Mouse (Mus musculus) hindbrain, embryonic 12.5 days (tissue): Measurements from ENCODE around the gene Qprt. TPM values are rescaled to one million over a fixed set of nuclear protein-coding genes. Genes with fewer than 3 reads are reported as not detected.
A peak's percentile ranks its signal among the peaks of the same experiment; 100 is the strongest.

Experiments
- ATAC-seq: fragments of 200-750 bp; cut with Nextera tagmentation; 2 replicates; pipeline ENCODE4 v1.8.0; 2017; ENCODE audit warnings: moderate TSS enrichment; ENCODE audit not compliant: low FRiP score
- H3K27ac ChIP-seq: fragments of 300-500 bp; sonication (generic); 2 replicates; pipeline ENCODE4 v1.5.1; 2016; ENCODE audit warnings: mild to moderate bottlenecking
- H3K27me3 ChIP-seq: fragments of 300-500 bp; sonication (generic); 2 replicates; pipeline ENCODE4 v1.6.1; 2016; ENCODE audit warnings: mild to moderate bottlenecking
- H3K36me3 ChIP-seq: fragments of 300-500 bp; sonication (generic); 2 replicates; pipeline ENCODE4 v1.6.1; 2016; ENCODE audit warnings: mild to moderate bottlenecking
- H3K4me1 ChIP-seq: fragments of 300-500 bp; sonication (generic); 2 replicates; pipeline ENCODE4 v1.6.1; 2016
- H3K4me2 ChIP-seq: fragments of 300-500 bp; sonication (generic); replicated peaks from 2 replicates; pipeline ENCODE4 v1.6.1; 2016; ENCODE audit warnings: mild to moderate bottlenecking
- H3K4me3 ChIP-seq: fragments of 300-500 bp; sonication (generic); 2 replicates; pipeline ENCODE4 v1.5.1; 2016; ENCODE audit warnings: mild to moderate bottlenecking
- H3K9ac ChIP-seq: fragments of 300-500 bp; sonication (generic); 2 replicates; pipeline ENCODE4 v1.6.1; 2016; ENCODE audit warnings: mild to moderate bottlenecking, moderate library complexity
- H3K9me3 ChIP-seq: fragments of 300-500 bp; sonication (generic); replicated peaks from 2 replicates; pipeline ENCODE4 v1.6.1; 2016; ENCODE audit warnings: mild to moderate bottlenecking
- WGBS: fragments of 180-500 bp; shearing (Covaris S2); methylation state at CpG from one replicate; pipeline ENCODE4 v1.1.7; 2016; 5-methylcytosine and 5-hydroxymethylcytosine counted together
- polyA plus RNA-seq: library from polyadenylated mRNA; unstranded; fragments of >200 nt; fragmentation: Nextera tagmentation; extraction: Ambion mirVana; gene quantifications from 2 replicates; pipeline ENCODE4 v1.2.1, GENCODE M21; 2016

Gene Qprt
- polyA plus RNA-seq, 1 experiment from 2014 or later: 0.80 TPM

GRCm38 (mm10) chr7:127118671-127119445, 3.2 kb downstream of the Qprt start:
- H3K9me3 ChIP-seq: no peaks in the 10 kb centered on the region
- 37% methylated on average over 14 of the region's 14 CpGs for WGBS
- H3K4me3 ChIP-seq: no peak overlapping the region
- H3K36me3 ChIP-seq: no peaks in the 10 kb centered on the region
- H3K27me3 ChIP-seq: peaks cover 38% of the 10 kb centered on the region
- H3K4me2 ChIP-seq: no peak overlapping the region
- H3K9ac ChIP-seq: no peak overlapping the region
- no peak overlapping the region for H3K27ac ChIP-seq
- no peak for ATAC-seq
- peaks cover 15% of the 10 kb centered on the region for H3K4me1 ChIP-seq

- Histone ChIP-seq H3K27ac (no peak overlapping the region), H3K4me3 (no peak overlapping the region), H3K27me3 (peaks cover 33% of the 10 kb centered on the region), H3K9ac (no peak overlapping the region), H3K9me3 (no peaks in the 10 kb centered on the region), H3K36me3 (no peaks in the 10 kb centered on the region), H3K4me2 (no peak overlapping the region), H3K4me1 (peaks cover 21% of the 10 kb centered on the region)
- WGBS: 53% methylated on average over 5 of the region's 5 CpGs
- ATAC-seq: no peak
These were observed 4.1 kb downstream of the Qprt start for GRCm38 (mm10) chr7:127117948-127118347.

GRCm38 (mm10) chr7:127116331-127116935, 5.6 kb downstream of the Qprt start:
- no peak for ATAC-seq
- no peaks in the 10 kb centered on the region for H3K36me3 ChIP-seq
- 43% methylated on average over 11 of the region's 11 CpGs for WGBS
- no peak overlapping the region for H3K27ac ChIP-seq
- H3K4me3 ChIP-seq: no peak overlapping the region
- peaks cover 19% of the 10 kb centered on the region for H3K27me3 ChIP-seq
- peaks cover 19% of the 10 kb centered on the region for H3K4me1 ChIP-seq
- no peaks in the 10 kb centered on the region for H3K9me3 ChIP-seq
- no peak overlapping the region for H3K9ac ChIP-seq
- H3K4me2 ChIP-seq: no peak overlapping the region

- no peaks in the 10 kb centered on the region for H3K36me3 ChIP-seq
- no peak overlapping the region for H3K4me3 ChIP-seq
- WGBS: 85% methylated on average over 11 of the region's 11 CpGs
These were observed 7.1 kb downstream of the Qprt start for GRCm38 (mm10) chr7:127114920-127115319.

GRCm38 (mm10) chr7:127113614-127114259, 8.3 kb downstream of the Qprt start:
- WGBS: 56% methylated on average over 11 of the region's 12 CpGs
- Histone ChIP-seq H3K27ac (no peak overlapping the region), H3K4me1 (peaks cover 16% of the 10 kb centered on the region; the same call in 1 of the 2 replicates), H3K4me3 (no peak overlapping the region), H3K9ac (0 out of 2 replicates have a peak overlapping the region, but pooled peaks have one; percentile 18), H3K4me2 (no peak overlapping the region), H3K9me3 (no peaks in the 10 kb centered on the region), H3K27me3 (no peaks in the 10 kb centered on the region), H3K36me3 (no peaks in the 10 kb centered on the region)
- ATAC-seq: no peak

More at GRCm38 (mm10) chr7:127114920-127115319, 7.1 kb downstream of the Qprt start:
- Histone ChIP-seq H3K9ac (no peak overlapping the region), H3K4me2 (no peak overlapping the region), H3K27me3 (peaks cover 4% of the 10 kb centered on the region; the same call in 1 of the 2 replicates), H3K27ac (no peak overlapping the region), H3K4me1 (peaks cover 16% of the 10 kb centered on the region), H3K9me3 (no peaks in the 10 kb centered on the region)
- ATAC-seq: no peak

GRCm38 (mm10) chr7:127112921-127113597, 9.0 kb downstream of the Qprt start:
- peaks cover 13% of the 10 kb centered on the region; the same call in 1 of the 2 replicates for H3K4me1 ChIP-seq
- H3K9ac ChIP-seq: 0 out of 2 replicates have a peak overlapping the region, but pooled peaks have one; percentile 18
- no peak overlapping the region for H3K4me2 ChIP-seq
- H3K4me3 ChIP-seq: no peak overlapping the region
- no peak overlapping the region for H3K27ac ChIP-seq
- WGBS: 47% methylated on average over 9 of the region's 9 CpGs
- H3K27me3 ChIP-seq: no peaks in the 10 kb centered on the region
- H3K9me3 ChIP-seq: no peaks in the 10 kb centered on the region
- ATAC-seq: no peak
- no peaks in the 10 kb centered on the region for H3K36me3 ChIP-seq

- Histone ChIP-seq H3K9me3 (no peaks in the 10 kb centered on the region), H3K36me3 (no peaks in the 10 kb centered on the region), H3K4me1 (peaks cover 7% of the 10 kb centered on the region; the same call in 1 of the 2 replicates), H3K4me2 (no peak overlapping the region), H3K27ac (no peak overlapping the region), H3K9ac (no peak overlapping the region), H3K27me3 (no peaks in the 10 kb centered on the region), H3K4me3 (no peak overlapping the region)
- WGBS: 80% methylated on average over 12 of the region's 12 CpGs
- ATAC-seq: no peak
These were observed 9.7 kb downstream of the Qprt start for GRCm38 (mm10) chr7:127112251-127112841.

- Histone ChIP-seq H3K27me3 (no peaks in the 10 kb centered on the region), H3K4me2 (no peak overlapping the region), H3K27ac (no peak overlapping the region), H3K36me3 (no peaks in the 10 kb centered on the region), H3K4me1 (peaks cover 7% of the 10 kb centered on the region; the same call in 1 of the 2 replicates), H3K9ac (no peak overlapping the region), H3K9me3 (no peaks in the 10 kb centered on the region), H3K4me3 (no peak overlapping the region)
- WGBS: 42% methylated on average over 6 of the region's 6 CpGs
- ATAC-seq: no peak
These were observed 10.6 kb downstream of the Qprt start for GRCm38 (mm10) chr7:127111461-127111860.

- H3K36me3 ChIP-seq: no peaks in the 10 kb centered on the region
- no peak for ATAC-seq
- no peak overlapping the region for H3K4me3 ChIP-seq
- no peak overlapping the region for H3K4me2 ChIP-seq
- no peaks in the 10 kb centered on the region for H3K27me3 ChIP-seq
- WGBS: 49% methylated on average over 18 of the region's 18 CpGs
- H3K27ac ChIP-seq: no peak overlapping the region
- H3K9me3 ChIP-seq: no peaks in the 10 kb centered on the region
- H3K4me1 ChIP-seq: peaks cover 7% of the 10 kb centered on the region; the same call in 1 of the 2 replicates
- H3K9ac ChIP-seq: no peak overlapping the region
These were observed 11.6 kb downstream of the Qprt start for GRCm38 (mm10) chr7:127110239-127111007.

GRCm38 (mm10) chr7:127105551-127105950, 16.5 kb downstream of the Qprt start:
- no peak overlapping the region for H3K27ac ChIP-seq
- H3K4me2 ChIP-seq: no peak overlapping the region
- H3K36me3 ChIP-seq: no peaks in the 10 kb centered on the region
- H3K4me1 ChIP-seq: peaks cover 5% of the 10 kb centered on the region
- no peak overlapping the region for H3K9ac ChIP-seq
- ATAC-seq: no peak
- H3K4me3 ChIP-seq: no peak overlapping the region
- no peaks in the 10 kb centered on the region for H3K27me3 ChIP-seq
- 77% methylated on average over 7 of the region's 7 CpGs for WGBS
- H3K9me3 ChIP-seq: no peaks in the 10 kb centered on the region
